Mouse (Mus musculus): ENCODE measurements around the gene Ifih1. TPM values are rescaled to one million over a fixed set of nuclear protein-coding genes. Genes with fewer than 3 reads are reported as not detected.

Ifih1 gene
- 3.3 and 4.8 TPM in 2 replicates for polyA plus RNA-seq (2015; fragmentation: Nextera tagmentation; extraction: Ambion mirVana)

DNA sequence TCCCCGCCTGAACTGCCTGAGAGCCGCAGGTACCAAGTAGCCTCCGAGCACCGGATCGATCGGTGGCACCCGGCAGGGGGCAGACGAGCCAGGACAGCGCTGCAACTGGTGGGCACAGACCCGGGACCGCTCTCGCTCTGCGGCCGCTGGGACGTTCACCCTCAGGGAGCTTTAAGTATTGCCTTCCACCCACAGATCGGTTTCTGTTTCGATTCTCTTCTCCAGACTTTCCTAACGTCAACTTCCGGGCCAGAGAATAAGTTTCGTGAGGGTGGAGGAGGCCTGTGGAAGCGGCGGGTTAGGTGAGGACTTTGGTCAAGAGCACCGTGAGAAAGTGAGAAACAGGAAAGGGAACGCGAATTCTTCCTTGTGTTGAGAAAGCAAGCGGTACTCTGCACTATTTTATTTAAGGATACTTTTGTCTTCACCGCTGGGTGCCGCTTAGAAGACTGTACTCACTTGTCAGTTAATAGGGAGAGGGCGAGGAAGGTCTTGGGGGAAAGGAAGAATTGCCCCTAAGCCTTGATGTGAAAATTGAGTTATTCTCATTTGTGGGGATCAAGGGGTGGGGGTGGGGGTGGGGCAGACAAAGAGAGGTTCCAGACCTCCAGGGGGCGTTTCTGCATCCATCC lies at the start of gene Ifih1:
Gene Ifih1, minus strand, starts transcription at position 242 of the 632 bp plus-strand sequence.
- Histone ChIP-seq H3K27ac (replicated peaks) (peak within 1 kb of the TSS; percentile 79), H3K36me3 (replicated peaks) (no peaks in the 10 kb centered on the region), H3K9ac (peak within 1 kb of the TSS; percentile 70), H3K9me3 (replicated peaks) (no peaks in the 10 kb centered on the region), H3K4me1 (replicated peaks) (peaks cover 26% of the 10 kb centered on the region), H3K4me2 (peak within 1 kb of the TSS; percentile 87), H3K27me3 (no peaks in the 10 kb centered on the region), H3K4me3 (replicated peaks) (peak within 1 kb of the TSS; percentile 82)
- WGBS (ENCODE audit: insufficient replicate concordance) = 2% methylated on average over 30 of the region's 30 CpGs
- ATAC-seq (ENCODE audit: insufficient read depth) = peak; percentile 88

DNA sequence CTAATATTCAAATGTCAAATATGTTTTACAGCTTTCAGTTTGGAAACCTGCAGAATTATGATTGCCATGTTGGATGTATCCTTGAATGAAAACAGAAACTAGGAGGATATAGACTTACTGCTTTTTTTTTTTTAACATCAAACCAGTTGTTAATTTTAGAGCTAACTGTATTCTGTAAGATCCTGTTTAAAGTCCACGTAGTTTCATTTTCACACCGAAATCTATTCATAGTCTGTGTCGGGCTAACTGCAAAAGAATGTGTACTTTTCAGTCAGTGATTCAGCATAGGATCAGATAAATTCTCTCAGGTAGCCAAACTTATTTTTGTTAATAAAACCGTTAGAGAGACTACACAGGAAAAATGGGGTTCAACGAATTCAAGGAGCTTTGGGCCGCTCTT lies 39.9 kb upstream of the Ifih1 start:
- H3K4me2 ChIP-seq = no peak overlapping the region
- H3K9ac ChIP-seq = no peak overlapping the region
- 59% methylated on average over 6 of the region's 6 CpGs for WGBS (ENCODE audit: insufficient replicate concordance)
- H3K36me3 ChIP-seq (replicated peaks) = no peaks in the 10 kb centered on the region
- H3K4me1 ChIP-seq (replicated peaks) = no peaks in the 10 kb centered on the region
- ATAC-seq (ENCODE audit: insufficient read depth) = no peak
- no peaks in the 10 kb centered on the region for H3K27me3 ChIP-seq
- H3K4me3 ChIP-seq (replicated peaks) = no peak overlapping the region
- H3K27ac ChIP-seq (replicated peaks) = no peak overlapping the region
- no peaks in the 10 kb centered on the region for H3K9me3 ChIP-seq (replicated peaks)

GRCm38 (mm10) chr2:62684989-62685595 lies 39.0 kb upstream of the Ifih1 start:
- H3K4me1 ChIP-seq (replicated peaks) = no peaks in the 10 kb centered on the region
- no peak overlapping the region for H3K9ac ChIP-seq
- no peak for ATAC-seq (ENCODE audit: insufficient read depth)
- no peaks in the 10 kb centered on the region for H3K36me3 ChIP-seq (replicated peaks)
- no peak overlapping the region for H3K27ac ChIP-seq (replicated peaks)
- 35% methylated on average over 3 of the region's 3 CpGs for WGBS (ENCODE audit: insufficient replicate concordance)
- H3K4me3 ChIP-seq (replicated peaks) = no peak overlapping the region
- H3K9me3 ChIP-seq (replicated peaks) = no peaks in the 10 kb centered on the region
- no peaks in the 10 kb centered on the region for H3K27me3 ChIP-seq
- no peak overlapping the region for H3K4me2 ChIP-seq

GRCm38 (mm10) chr2:62681667-62682066 lies 35.6 kb upstream of the Ifih1 start:
- WGBS (ENCODE audit: insufficient replicate concordance) = 71% methylated on average over 8 of the region's 8 CpGs
- no peaks in the 10 kb centered on the region for H3K9me3 ChIP-seq (replicated peaks)
- no peak for ATAC-seq (ENCODE audit: insufficient read depth)

DNA sequence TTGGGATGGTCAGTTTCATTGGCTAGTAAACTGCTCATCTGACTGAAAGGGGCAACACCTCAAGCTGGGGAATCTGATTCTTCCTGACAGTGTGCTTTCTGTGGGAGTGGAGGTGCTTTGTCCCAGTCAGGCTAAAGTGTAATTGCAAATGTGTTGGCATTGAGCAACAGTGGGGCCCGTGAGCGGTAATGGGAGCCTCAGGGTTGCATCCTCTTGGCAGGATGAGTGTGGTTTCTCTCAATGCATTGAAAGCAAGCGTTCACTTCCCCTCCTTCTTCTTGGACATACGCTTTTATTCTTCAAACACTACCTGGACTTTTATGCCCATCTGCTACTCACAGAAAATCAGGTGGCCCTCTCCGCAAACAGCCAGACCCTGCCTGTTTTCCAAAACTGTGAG lies 26.7 kb upstream of the Ifih1 start:
- H3K36me3 ChIP-seq (replicated peaks) = no peaks in the 10 kb centered on the region
- no peak overlapping the region for H3K4me2 ChIP-seq
- H3K9ac ChIP-seq = no peak overlapping the region
- H3K27ac ChIP-seq (replicated peaks) = no peak overlapping the region
- no peak for ATAC-seq (ENCODE audit: insufficient read depth)
- no peaks in the 10 kb centered on the region for H3K27me3 ChIP-seq
- no peak overlapping the region for H3K4me3 ChIP-seq (replicated peaks)
- H3K4me1 ChIP-seq (replicated peaks) = no peaks in the 10 kb centered on the region; the same call in 1 of the 2 replicates
- WGBS (ENCODE audit: insufficient replicate concordance) = 60% methylated on average over 5 of the region's 5 CpGs
- no peaks in the 10 kb centered on the region for H3K9me3 ChIP-seq (replicated peaks)

More at GRCm38 (mm10) chr2:62681667-62682066, 35.6 kb upstream of the Ifih1 start:
- Histone ChIP-seq H3K4me3 (replicated peaks) (no peak overlapping the region), H3K9ac (no peak overlapping the region), H3K27me3 (no peaks in the 10 kb centered on the region), H3K27ac (replicated peaks) (no peak overlapping the region), H3K36me3 (replicated peaks) (no peaks in the 10 kb centered on the region), H3K4me2 (no peak overlapping the region), H3K4me1 (replicated peaks) (no peaks in the 10 kb centered on the region)

GRCm38 (mm10) chr2:62670767-62671166 lies 24.7 kb upstream of the Ifih1 start:
- no peaks in the 10 kb centered on the region for H3K36me3 ChIP-seq (replicated peaks)
- H3K27ac ChIP-seq (replicated peaks) = no peak overlapping the region
- 35% methylated on average over 4 of the region's 4 CpGs for WGBS (ENCODE audit: insufficient replicate concordance)
- H3K9me3 ChIP-seq (replicated peaks) = no peaks in the 10 kb centered on the region
- H3K4me3 ChIP-seq (replicated peaks) = no peak overlapping the region
- no peak overlapping the region for H3K4me2 ChIP-seq
- no peaks in the 10 kb centered on the region for H3K27me3 ChIP-seq
- no peak for ATAC-seq (ENCODE audit: insufficient read depth)
- no peak overlapping the region for H3K9ac ChIP-seq
- H3K4me1 ChIP-seq (replicated peaks) = no peaks in the 10 kb centered on the region; the same call in 1 of the 2 replicates

- no peaks in the 10 kb centered on the region for H3K27me3 ChIP-seq
- no peak for ATAC-seq (ENCODE audit: insufficient read depth)
- no peaks in the 10 kb centered on the region; the same call in 1 of the 2 replicates for H3K4me1 ChIP-seq (replicated peaks)
- no peak overlapping the region for H3K27ac ChIP-seq (replicated peaks)
- no peak overlapping the region for H3K4me2 ChIP-seq
- H3K36me3 ChIP-seq (replicated peaks) = no peaks in the 10 kb centered on the region
- H3K9ac ChIP-seq = no peak overlapping the region
- no peaks in the 10 kb centered on the region for H3K9me3 ChIP-seq (replicated peaks)
- no peak overlapping the region for H3K4me3 ChIP-seq (replicated peaks)
- WGBS (ENCODE audit: insufficient replicate concordance) = 53% methylated on average over 5 of the region's 5 CpGs
Measured at GRCm38 (mm10) chr2:62670301-62670700, 24.2 kb upstream of the Ifih1 start.

GRCm38 (mm10) chr2:62669848-62670247 lies 23.8 kb upstream of the Ifih1 start:
- Histone ChIP-seq H3K4me3 (replicated peaks) (no peak overlapping the region), H3K27ac (replicated peaks) (no peak overlapping the region), H3K36me3 (replicated peaks) (no peaks in the 10 kb centered on the region), H3K27me3 (0 out of 2 replicates have a peak, but pooled peaks cover under 1% of the 10 kb centered on the region), H3K9me3 (replicated peaks) (no peaks in the 10 kb centered on the region), H3K9ac (no peak overlapping the region), H3K4me2 (no peak overlapping the region), H3K4me1 (replicated peaks) (no peaks in the 10 kb centered on the region; the same call in 1 of the 2 replicates)
- 76% methylated on average over 3 of the region's 3 CpGs for WGBS (ENCODE audit: insufficient replicate concordance)
- ATAC-seq (ENCODE audit: insufficient read depth) = no peak

- no peak overlapping the region for H3K4me2 ChIP-seq
- no peak overlapping the region for H3K9ac ChIP-seq
- no peaks in the 10 kb centered on the region for H3K9me3 ChIP-seq (replicated peaks)
- no peak for ATAC-seq (ENCODE audit: insufficient read depth)
- H3K27me3 ChIP-seq = peaks cover 10% of the 10 kb centered on the region
- H3K27ac ChIP-seq (replicated peaks) = no peak overlapping the region
- H3K4me3 ChIP-seq (replicated peaks) = no peak overlapping the region
- H3K36me3 ChIP-seq (replicated peaks) = no peaks in the 10 kb centered on the region
- WGBS (ENCODE audit: insufficient replicate concordance) = 48% methylated on average over 1 of the region's 1 CpGs
- H3K4me1 ChIP-seq (replicated peaks) = peaks cover 9% of the 10 kb centered on the region
Measured at GRCm38 (mm10) chr2:62665536-62665935, 19.5 kb upstream of the Ifih1 start.

- ATAC-seq (ENCODE audit: insufficient read depth) = no peak
- 56% methylated on average over 7 of the region's 7 CpGs for WGBS (ENCODE audit: insufficient replicate concordance)
- peaks cover 9% of the 10 kb centered on the region for H3K4me1 ChIP-seq (replicated peaks)
- peaks cover 10% of the 10 kb centered on the region for H3K27me3 ChIP-seq
- H3K27ac ChIP-seq (replicated peaks) = no peak overlapping the region
- H3K36me3 ChIP-seq (replicated peaks) = no peaks in the 10 kb centered on the region
- H3K9me3 ChIP-seq (replicated peaks) = no peaks in the 10 kb centered on the region
- H3K4me3 ChIP-seq (replicated peaks) = peak overlapping the region; percentile 67
- peak overlapping the region; percentile 88; the same call in 1 of the 2 replicates for H3K4me2 ChIP-seq
- no peak overlapping the region for H3K9ac ChIP-seq
Measured at GRCm38 (mm10) chr2:62664839-62665238, 18.8 kb upstream of the Ifih1 start.

GRCm38 (mm10) chr2:62664135-62664670 lies 18.1 kb upstream of the Ifih1 start, which contains the start of gene Gca:
TSS of gene Gca (plus strand) at chr2:62664285.
- Histone ChIP-seq H3K4me1 (replicated peaks) (peaks cover 9% of the 10 kb centered on the region), H3K9me3 (replicated peaks) (no peaks in the 10 kb centered on the region), H3K27me3 (peaks cover 10% of the 10 kb centered on the region), H3K9ac (peak within 1 kb of the TSS; percentile 49), H3K4me2 (peak within 1 kb of the TSS; percentile 88), H3K4me3 (replicated peaks) (peak within 1 kb of the TSS; percentile 67), H3K27ac (replicated peaks) (peak within 1 kb of the TSS; percentile 45; the same call in 1 of the 2 replicates), H3K36me3 (replicated peaks) (no peaks in the 10 kb centered on the region)
- peak; percentile 98 for ATAC-seq (ENCODE audit: insufficient read depth)
- 1% methylated on average over 43 of the region's 43 CpGs for WGBS (ENCODE audit: insufficient replicate concordance)

All from liver, embryonic 15.5 days (tissue).